Mouse (Mus musculus): ENCODE results near the gene Elovl4. TPM values are rescaled to one million over a fixed set of nuclear protein-coding genes. Genes with fewer than 3 reads are reported as not detected.

The Elovl4 gene
- polyA plus RNA-seq, 1 experiment from 2014 or later: 24.6 TPM

Other genes starting within 250 kb of the Elovl4 start
- gene Ttk, start 28.4 kb upstream of the Elovl4 start, polyA plus RNA-seq (2015; fragmentation: Nextera tagmentation; extraction: Ambion mirVana): 30.5 and 31.5 TPM in 2 replicates
- 56.7 and 56.9 TPM in 2 replicates for gene Bckdhb, start 118.9 kb upstream of the Elovl4 start, polyA plus RNA-seq (2015; fragmentation: Nextera tagmentation; extraction: Ambion mirVana)